Mouse (Mus musculus): ENCODE results near the gene Chga. TPM values are rescaled to one million over a fixed set of nuclear protein-coding genes. Genes with fewer than 3 reads are reported as not detected.
A peak's percentile ranks its signal among the peaks of the same experiment; 100 is the strongest.

The Chga gene
- polyA plus RNA-seq, 1 experiment = 73.7 TPM

- 30% methylated on average over 13 of the region's 13 CpGs for WGBS
- Histone ChIP-seq H3K27me3 (ENCODE audit: control insufficient read depth, insufficient read depth, low read length) (no peaks in the 10 kb centered on the region), H3K4me3 (ENCODE audit: low read depth, low read length) (no peak overlapping the region), H3K27ac (ENCODE audit: insufficient read depth, low read depth, low read length) (no peak overlapping the region), H3K36me3 (ENCODE audit: control insufficient read depth, insufficient read depth, low read length) (no peaks in the 10 kb centered on the region), H3K4me1 (ENCODE audit: control insufficient read depth, insufficient read depth, insufficient read length, low read length) (peaks cover 14% of the 10 kb centered on the region; the same call in 1 of the 2 replicates)
- TF ChIP-seq CTCF (IDR thresholded peaks at IDR 0.05; ENCODE audit: extremely low read depth, insufficient read length, insufficient replicate concordance, low read depth, low read length) = no peak
- no peak for TF ChIP-seq POLR2A (IDR thresholded peaks at IDR 0.05; ENCODE audit: low read depth, low read length)
Measured at GRCm38 (mm10) chr12:102517647-102518046, 37.1 kb upstream of the Chga start.

- Histone ChIP-seq H3K4me1 (ENCODE audit: control insufficient read depth, insufficient read depth, insufficient read length, low read length) (peaks cover 17% of the 10 kb centered on the region; the same call in 1 of the 2 replicates), H3K4me3 (ENCODE audit: low read depth, low read length) (no peak overlapping the region), H3K27ac (ENCODE audit: insufficient read depth, low read depth, low read length) (no peak overlapping the region), H3K27me3 (ENCODE audit: control insufficient read depth, insufficient read depth, low read length) (no peaks in the 10 kb centered on the region), H3K36me3 (ENCODE audit: control insufficient read depth, insufficient read depth, low read length) (no peaks in the 10 kb centered on the region)
- WGBS = 93% methylated on average over 12 of the region's 12 CpGs
- TF ChIP-seq CTCF (IDR thresholded peaks at IDR 0.05; ENCODE audit: extremely low read depth, insufficient read length, insufficient replicate concordance, low read depth, low read length) = no peak
- TF ChIP-seq POLR2A (IDR thresholded peaks at IDR 0.05; ENCODE audit: low read depth, low read length) = no peak
Measured at GRCm38 (mm10) chr12:102519929-102520720, 34.6 kb upstream of the Chga start.

- Histone ChIP-seq H3K27me3 (ENCODE audit: control insufficient read depth, insufficient read depth, low read length) (no peaks in the 10 kb centered on the region), H3K4me1 (ENCODE audit: control insufficient read depth, insufficient read depth, insufficient read length, low read length) (peaks cover 16% of the 10 kb centered on the region; the same call in 1 of the 2 replicates), H3K27ac (ENCODE audit: insufficient read depth, low read depth, low read length) (no peak overlapping the region), H3K4me3 (ENCODE audit: low read depth, low read length) (no peak overlapping the region), H3K36me3 (ENCODE audit: control insufficient read depth, insufficient read depth, low read length) (no peaks in the 10 kb centered on the region)
- WGBS = 18% methylated on average over 13 of the region's 13 CpGs
- TF ChIP-seq POLR2A (IDR thresholded peaks at IDR 0.05; ENCODE audit: low read depth, low read length) = no peak
- no peak for TF ChIP-seq CTCF (IDR thresholded peaks at IDR 0.05; ENCODE audit: extremely low read depth, insufficient read length, insufficient replicate concordance, low read depth, low read length)
Measured at GRCm38 (mm10) chr12:102521777-102522319, 32.9 kb upstream of the Chga start.

GRCm38 (mm10) chr12:102524216-102524615 is 30.6 kb upstream of the Chga start:
- H3K4me3 ChIP-seq (ENCODE audit: low read depth, low read length) = no peak overlapping the region
- H3K27ac ChIP-seq (ENCODE audit: insufficient read depth, low read depth, low read length) = no peak overlapping the region
- H3K4me1 ChIP-seq (ENCODE audit: control insufficient read depth, insufficient read depth, insufficient read length, low read length) = peaks cover 13% of the 10 kb centered on the region; the same call in 1 of the 2 replicates
- H3K36me3 ChIP-seq (ENCODE audit: control insufficient read depth, insufficient read depth, low read length) = no peaks in the 10 kb centered on the region
- TF ChIP-seq CTCF (IDR thresholded peaks at IDR 0.05; ENCODE audit: extremely low read depth, insufficient read length, insufficient replicate concordance, low read depth, low read length) (no peak), POLR2A (IDR thresholded peaks at IDR 0.05; ENCODE audit: low read depth, low read length) (no peak)
- no peaks in the 10 kb centered on the region for H3K27me3 ChIP-seq (ENCODE audit: control insufficient read depth, insufficient read depth, low read length)
- 70% methylated on average over 3 of the region's 3 CpGs for whole genome bisulfite sequencing

GRCm38 (mm10) chr12:102524760-102525159 is 30.0 kb upstream of the Chga start:
- 24% methylated on average over 6 of the region's 6 CpGs for WGBS
- peaks cover 13% of the 10 kb centered on the region; the same call in 1 of the 2 replicates for H3K4me1 ChIP-seq (ENCODE audit: control insufficient read depth, insufficient read depth, insufficient read length, low read length)
- H3K27ac ChIP-seq (ENCODE audit: insufficient read depth, low read depth, low read length) = no peak overlapping the region
- TF ChIP-seq CTCF (IDR thresholded peaks at IDR 0.05; ENCODE audit: extremely low read depth, insufficient read length, insufficient replicate concordance, low read depth, low read length) (peak; percentile 56; the same call in 1 of the 2 replicates), POLR2A (IDR thresholded peaks at IDR 0.05; ENCODE audit: low read depth, low read length) (no peak)
- H3K27me3 ChIP-seq (ENCODE audit: control insufficient read depth, insufficient read depth, low read length) = no peaks in the 10 kb centered on the region
- H3K36me3 ChIP-seq (ENCODE audit: control insufficient read depth, insufficient read depth, low read length) = no peaks in the 10 kb centered on the region
- H3K4me3 ChIP-seq (ENCODE audit: low read depth, low read length) = no peak overlapping the region

DNA sequence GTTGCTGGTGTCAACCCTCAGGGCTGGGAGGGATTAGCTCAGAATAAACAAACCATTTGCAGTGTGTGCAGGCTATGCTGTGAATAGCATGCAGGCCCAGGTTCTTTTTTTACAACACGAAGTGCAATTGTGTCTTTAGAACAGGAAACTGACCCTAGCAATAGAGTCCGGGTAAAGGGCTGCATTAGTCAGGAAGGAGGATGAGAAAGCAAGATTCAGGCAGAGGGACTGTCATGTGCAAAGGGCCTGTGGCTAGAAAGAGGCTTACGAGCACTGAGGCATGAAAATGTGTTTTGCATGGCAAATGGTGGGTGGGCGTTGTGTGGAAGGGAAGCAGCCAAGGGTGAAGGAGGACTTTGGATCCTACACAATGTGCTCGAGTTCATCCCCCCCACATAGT is 26.8 kb upstream of the Chga start:
- no peak for TF ChIP-seq CTCF (IDR thresholded peaks at IDR 0.05; ENCODE audit: extremely low read depth, insufficient read length, insufficient replicate concordance, low read depth, low read length)
- no peak for TF ChIP-seq POLR2A (IDR thresholded peaks at IDR 0.05; ENCODE audit: low read depth, low read length)
- WGBS = 63% methylated on average over 5 of the region's 5 CpGs
- Histone ChIP-seq H3K4me1 (ENCODE audit: control insufficient read depth, insufficient read depth, insufficient read length, low read length) (peaks cover 3% of the 10 kb centered on the region; the same call in 1 of the 2 replicates), H3K4me3 (ENCODE audit: low read depth, low read length) (no peak overlapping the region), H3K27me3 (ENCODE audit: control insufficient read depth, insufficient read depth, low read length) (no peaks in the 10 kb centered on the region), H3K27ac (ENCODE audit: insufficient read depth, low read depth, low read length) (no peak overlapping the region), H3K36me3 (ENCODE audit: control insufficient read depth, insufficient read depth, low read length) (no peaks in the 10 kb centered on the region)

DNA sequence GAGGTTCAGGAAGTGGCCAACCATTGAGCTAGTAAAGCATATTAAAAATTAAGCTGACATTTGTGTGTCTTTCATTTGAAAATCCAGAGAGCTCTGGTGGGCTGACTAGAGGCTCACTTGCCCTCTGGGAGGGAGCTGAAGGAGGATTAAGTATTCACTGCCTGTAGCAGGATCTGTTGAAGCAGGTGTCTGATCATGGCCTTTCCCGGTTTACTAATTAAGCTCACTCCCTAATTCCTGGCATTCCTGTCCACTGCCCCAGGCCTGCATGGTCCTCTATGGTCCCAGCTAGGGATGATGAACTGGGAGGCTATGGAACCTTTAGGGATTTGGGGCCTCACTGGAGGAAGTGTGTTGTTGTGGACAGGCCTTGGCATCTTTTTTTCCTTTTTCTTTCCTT is 19.0 kb upstream of the Chga start:
- Histone ChIP-seq H3K27me3 (ENCODE audit: control insufficient read depth, insufficient read depth, low read length) (no peaks in the 10 kb centered on the region), H3K27ac (ENCODE audit: insufficient read depth, low read depth, low read length) (no peak overlapping the region), H3K4me1 (ENCODE audit: control insufficient read depth, insufficient read depth, insufficient read length, low read length) (no peaks in the 10 kb centered on the region), H3K36me3 (ENCODE audit: control insufficient read depth, insufficient read depth, low read length) (no peaks in the 10 kb centered on the region), H3K4me3 (ENCODE audit: low read depth, low read length) (no peak overlapping the region)
- WGBS = 37% methylated on average over 1 of the region's 1 CpGs
- no peak for TF ChIP-seq POLR2A (IDR thresholded peaks at IDR 0.05; ENCODE audit: low read depth, low read length)
- TF ChIP-seq CTCF (IDR thresholded peaks at IDR 0.05; ENCODE audit: extremely low read depth, insufficient read length, insufficient replicate concordance, low read depth, low read length) = no peak

Measured in small intestine, adult 2 months (tissue).